Mouse (Mus musculus) megakaryocyte-erythroid progenitor cell, adult 5-6 weeks (primary cell): ENCODE measurements around the gene Znhit6. TPM values are rescaled to one million over a fixed set of nuclear protein-coding genes. Genes with fewer than 3 reads are reported as not detected.

Experiments
- ATAC-seq: replicated peaks from 2 replicates; pipeline ENCODE4 v1.8.0; 2016; ENCODE audit warnings: mild to moderate bottlenecking, inconsistent platforms; ENCODE audit not compliant: severe bottlenecking, poor library complexity, low FRiP score, low TSS enrichment
- total RNA-seq, 2 experiments: library from RNA; stranded (forward) in 1 of 2; stranded (reverse) in 1 of 2; fragments of 200-1000, 215-1000 nt in 1 of 2; fragments of >200 nt in 1 of 2; fragmentation: Nextera tagmentation in 1 of 2; gene quantifications; 2 replicates each; pipeline ENCODE4 v1.2.3; 2014 to 2017

Gene Znhit6
- total RNA-seq, 2 experiments from 2014 or later, result 33.5 to 38.1 TPM

- no peak for ATAC-seq
These were observed 25.3 kb downstream of the Znhit6 start for GRCm38 (mm10) chr3:145601345-145601744.

GRCm38 (mm10) chr3:145602410-145603206 is 26.6 kb downstream of the Znhit6 start:
- 0 out of 2 replicates have a peak, but pooled peaks have one; percentile 21 for ATAC-seq

- peak; percentile 50 for ATAC-seq
These were observed 29.6 kb downstream of the Znhit6 start for GRCm38 (mm10) chr3:145605437-145606123.

- ATAC-seq, result no peak
These were observed 32.3 kb downstream of the Znhit6 start for GRCm38 (mm10) chr3:145608320-145608719.

GRCm38 (mm10) chr3:145612662-145613061 is 36.7 kb downstream of the Znhit6 start:
- ATAC-seq, result peak; percentile 91

GRCm38 (mm10) chr3:145613234-145613633 is 37.2 kb downstream of the Znhit6 start:
- 0 out of 2 replicates have a peak, but pooled peaks have one; percentile 4 for ATAC-seq

- no peak for ATAC-seq
These were observed 38.5 kb downstream of the Znhit6 start for GRCm38 (mm10) chr3:145614362-145615115.

GRCm38 (mm10) chr3:145618299-145618698 is 42.3 kb downstream of the Znhit6 start:
- 0 out of 2 replicates have a peak, but pooled peaks have one; percentile 8 for ATAC-seq

GRCm38 (mm10) chr3:145619621-145620365 is 43.8 kb downstream of the Znhit6 start:
- no peak for ATAC-seq

- ATAC-seq, result no peak
These were observed 45.2 kb downstream of the Znhit6 start for GRCm38 (mm10) chr3:145621209-145621608.

- no peak for ATAC-seq
These were observed 47.0 kb downstream of the Znhit6 start for GRCm38 (mm10) chr3:145623047-145623446.

GRCm38 (mm10) chr3:145624786-145625185 is 48.8 kb downstream of the Znhit6 start:
- ATAC-seq, result no peak

- ATAC-seq, result no peak
These were observed 49.5 kb downstream of the Znhit6 start for GRCm38 (mm10) chr3:145625546-145625945.

GRCm38 (mm10) chr3:145626063-145626462 is 50.1 kb downstream of the Znhit6 start:
- ATAC-seq, result no peak

- ATAC-seq, result peak; percentile 85
These were observed 51.8 kb downstream of the Znhit6 start for GRCm38 (mm10) chr3:145627830-145628229.

- ATAC-seq, result no peak
These were observed 52.6 kb downstream of the Znhit6 start for GRCm38 (mm10) chr3:145628643-145629042.

GRCm38 (mm10) chr3:145632888-145633287 is 56.9 kb downstream of the Znhit6 start:
- ATAC-seq, result no peak

GRCm38 (mm10) chr3:145634002-145634710 is 58.2 kb downstream of the Znhit6 start:
- no peak for ATAC-seq

- ATAC-seq, result no peak
These were observed 64.2 kb downstream of the Znhit6 start for GRCm38 (mm10) chr3:145640170-145640569.
